Mouse (Mus musculus): ENCODE measurements at regions not wholly inside any gene's neighbourhood (a gene's known extent, or its start where the extent isn't known, plus 50 kb on each side); places are given as distances from the start of the nearest gene placed in this dataset.
"Not testable (repeated sequence)": the region's sequence is repeated elsewhere in the genome, so short reads cannot be mapped to it uniquely, and the experiment has no call there.

- no peak for DNase-seq
- no peak for TF ChIP-seq POLR2A (IDR thresholded peaks at IDR 0.05; ENCODE audit: borderline replicate concordance, extremely low read depth, low read depth, low read length)
- no peak for TF ChIP-seq CTCF (IDR thresholded peaks at IDR 0.05; ENCODE audit: insufficient read depth, low read length)
- Histone ChIP-seq H3K4me1 (ENCODE audit: control insufficient read depth, insufficient read depth, low read length) (no peaks in the 10 kb centered on the region), H3K4me3 (replicated peaks; ENCODE audit: extremely low read depth, low read depth, low read length) (no peak overlapping the region)
- WGBS, result 36% methylated on average over 12 of the region's 12 CpGs
These were observed 234.4 kb downstream of the Sorl1 start for GRCm38 (mm10) chr9:41889568-41890272.

GRCm38 (mm10) chr9:41888616-41889150, 235.4 kb downstream of the Sorl1 start:
- WGBS, result 69% methylated on average over 3 of the region's 3 CpGs
- no peak overlapping the region for H3K4me3 ChIP-seq (replicated peaks; ENCODE audit: extremely low read depth, low read depth, low read length)
- TF ChIP-seq POLR2A (IDR thresholded peaks at IDR 0.05; ENCODE audit: borderline replicate concordance, extremely low read depth, low read depth, low read length) (no peak), CTCF (IDR thresholded peaks at IDR 0.05; ENCODE audit: insufficient read depth, low read length) (no peak)
- DNase-seq, result no peak
- no peaks in the 10 kb centered on the region for H3K4me1 ChIP-seq (ENCODE audit: control insufficient read depth, insufficient read depth, low read length)

- 89% methylated on average over 13 of the region's 13 CpGs for WGBS
- H3K4me3 ChIP-seq (replicated peaks; ENCODE audit: extremely low read depth, low read depth, low read length); DNase-seq; H3K4me1 ChIP-seq (ENCODE audit: control insufficient read depth, insufficient read depth, low read length): not testable (repeated sequence)
These were observed 237.6 kb downstream of the Sorl1 start for GRCm38 (mm10) chr9:41886456-41886855.

- Histone ChIP-seq H3K4me3 (replicated peaks; ENCODE audit: extremely low read depth, low read depth, low read length) (no peak overlapping the region), H3K4me1 (ENCODE audit: control insufficient read depth, insufficient read depth, low read length) (no peaks in the 10 kb centered on the region; the same call in 1 of the 2 replicates)
- no peak for DNase-seq
- TF ChIP-seq CTCF (IDR thresholded peaks at IDR 0.05; ENCODE audit: insufficient read depth, low read length) (no peak), POLR2A (IDR thresholded peaks at IDR 0.05; ENCODE audit: borderline replicate concordance, extremely low read depth, low read depth, low read length) (no peak)
- WGBS, result 82% methylated on average over 3 of the region's 3 CpGs
These were observed 243.6 kb downstream of the Sorl1 start for GRCm38 (mm10) chr9:41880457-41880856.

- WGBS, result 82% methylated on average over 1 of the region's 1 CpGs
- DNase-seq, result no peak
- TF ChIP-seq CTCF (IDR thresholded peaks at IDR 0.05; ENCODE audit: insufficient read depth, low read length), result no peak
- TF ChIP-seq POLR2A (IDR thresholded peaks at IDR 0.05; ENCODE audit: borderline replicate concordance, extremely low read depth, low read depth, low read length), result no peak
These were observed 245.0 kb downstream of the Sorl1 start for GRCm38 (mm10) chr9:41879080-41879479.

GRCm38 (mm10) chr9:41861136-41861535, 263.0 kb downstream of the Sorl1 start:
- DNase-seq, result no peak
- 63% methylated on average over 5 of the region's 5 CpGs for WGBS
- Histone ChIP-seq H3K4me1 (ENCODE audit: control insufficient read depth, insufficient read depth, low read length) (no peaks in the 10 kb centered on the region), H3K4me3 (replicated peaks; ENCODE audit: extremely low read depth, low read depth, low read length) (no peak overlapping the region)
- TF ChIP-seq CTCF (IDR thresholded peaks at IDR 0.05; ENCODE audit: insufficient read depth, low read length) (no peak), POLR2A (IDR thresholded peaks at IDR 0.05; ENCODE audit: borderline replicate concordance, extremely low read depth, low read depth, low read length) (no peak)

More at GRCm38 (mm10) chr9:41879080-41879479, 245.0 kb downstream of the Sorl1 start:
- Histone ChIP-seq H3K4me1 (ENCODE audit: control insufficient read depth, insufficient read depth, low read length) (no peaks in the 10 kb centered on the region; the same call in 1 of the 2 replicates), H3K4me3 (replicated peaks; ENCODE audit: extremely low read depth, low read depth, low read length) (no peak overlapping the region)

GRCm38 (mm10) chr9:41860681-41861080, 263.4 kb downstream of the Sorl1 start:
- TF ChIP-seq CTCF (IDR thresholded peaks at IDR 0.05; ENCODE audit: insufficient read depth, low read length) (no peak), POLR2A (IDR thresholded peaks at IDR 0.05; ENCODE audit: borderline replicate concordance, extremely low read depth, low read depth, low read length) (no peak)
- Histone ChIP-seq H3K4me1 (ENCODE audit: control insufficient read depth, insufficient read depth, low read length) (no peaks in the 10 kb centered on the region), H3K4me3 (replicated peaks; ENCODE audit: extremely low read depth, low read depth, low read length) (no peak overlapping the region)
- 2% methylated on average over 4 of the region's 4 CpGs for WGBS
- no peak for DNase-seq

GRCm38 (mm10) chr9:41859780-41860179, 264.3 kb downstream of the Sorl1 start:
- no peak for DNase-seq
- H3K4me3 ChIP-seq (replicated peaks; ENCODE audit: extremely low read depth, low read depth, low read length), result no peak overlapping the region
- 62% methylated on average over 3 of the region's 3 CpGs for WGBS
- no peaks in the 10 kb centered on the region for H3K4me1 ChIP-seq (ENCODE audit: control insufficient read depth, insufficient read depth, low read length)
- TF ChIP-seq CTCF (IDR thresholded peaks at IDR 0.05; ENCODE audit: insufficient read depth, low read length) (no peak), POLR2A (IDR thresholded peaks at IDR 0.05; ENCODE audit: borderline replicate concordance, extremely low read depth, low read depth, low read length) (no peak)

- H3K4me1 ChIP-seq (ENCODE audit: control insufficient read depth, insufficient read depth, low read length), result no peaks in the 10 kb centered on the region
- WGBS, result 31% methylated on average over 1 of the region's 1 CpGs
- H3K4me3 ChIP-seq (replicated peaks; ENCODE audit: extremely low read depth, low read depth, low read length), result no peak overlapping the region
- TF ChIP-seq POLR2A (IDR thresholded peaks at IDR 0.05; ENCODE audit: borderline replicate concordance, extremely low read depth, low read depth, low read length) (no peak), CTCF (IDR thresholded peaks at IDR 0.05; ENCODE audit: insufficient read depth, low read length) (no peak)
- DNase-seq, result no peak
These were observed 272.0 kb downstream of the Sorl1 start for GRCm38 (mm10) chr9:41852099-41852498.

- H3K4me3 ChIP-seq (replicated peaks; ENCODE audit: extremely low read depth, low read depth, low read length), result no peak overlapping the region
- no peaks in the 10 kb centered on the region for H3K4me1 ChIP-seq (ENCODE audit: control insufficient read depth, insufficient read depth, low read length)
- 68% methylated on average over 4 of the region's 4 CpGs for WGBS
- DNase-seq, result no peak
- no peak for TF ChIP-seq CTCF (IDR thresholded peaks at IDR 0.05; ENCODE audit: insufficient read depth, low read length)
- TF ChIP-seq POLR2A (IDR thresholded peaks at IDR 0.05; ENCODE audit: borderline replicate concordance, extremely low read depth, low read depth, low read length), result no peak
These were observed 274.3 kb downstream of the Sorl1 start for GRCm38 (mm10) chr9:41849628-41850326.
